Mouse (Mus musculus): ENCODE data around the gene Adcy1. TPM values are rescaled to one million over a fixed set of nuclear protein-coding genes. Genes with fewer than 3 reads are reported as not detected.
"Not testable (repeated sequence)": the region's sequence is repeated elsewhere in the genome, so short reads cannot be mapped to it uniquely, and the experiment has no call there.

The Adcy1 gene
- polyA plus RNA-seq, 1 experiment: 3.7 TPM

GRCm38 (mm10) chr11:7212126-7212798, 149.0 kb downstream of the Adcy1 start:
- no peak for TF ChIP-seq POLR2A (IDR thresholded peaks at IDR 0.05; ENCODE audit: low read depth, low read length)
- no peak for TF ChIP-seq CTCF (conservative IDR thresholded peaks at IDR 0.05; ENCODE audit: insufficient read depth, insufficient read length, low read depth, low read length)
- Histone ChIP-seq H3K4me1 (ENCODE audit: control insufficient read depth, insufficient read depth, low read length) (no peaks in the 10 kb centered on the region), H3K27me3 (replicated peaks; ENCODE audit: control insufficient read depth, insufficient read depth, low read length) (no peaks in the 10 kb centered on the region), H3K4me3 (ENCODE audit: insufficient read depth, low read depth, low read length) (peak overlapping the region; percentile 60), H3K36me3 (ENCODE audit: control insufficient read depth, insufficient read depth, low read length) (no peaks in the 10 kb centered on the region), H3K27ac (ENCODE audit: insufficient read depth, low read depth, low read length) (0 out of 2 replicates have a peak overlapping the region, but pooled peaks have one; percentile 0)
- 19% methylated on average over 17 of the region's 17 CpGs for WGBS
- DNase-seq: no peak

GRCm38 (mm10) chr11:7213161-7213500, 149.8 kb downstream of the Adcy1 start:
- under 1% methylated on average over 19 of the region's 19 CpGs for WGBS
- peak overlapping the region; percentile 60 for H3K4me3 ChIP-seq (ENCODE audit: insufficient read depth, low read depth, low read length)
- H3K27me3 ChIP-seq (replicated peaks; ENCODE audit: control insufficient read depth, insufficient read depth, low read length): no peaks in the 10 kb centered on the region
- TF ChIP-seq CTCF (conservative IDR thresholded peaks at IDR 0.05; ENCODE audit: insufficient read depth, insufficient read length, low read depth, low read length): no peak
- TF ChIP-seq POLR2A (IDR thresholded peaks at IDR 0.05; ENCODE audit: low read depth, low read length): no peak
- H3K27ac ChIP-seq (ENCODE audit: insufficient read depth, low read depth, low read length): no peak overlapping the region
- no peaks in the 10 kb centered on the region for H3K4me1 ChIP-seq (ENCODE audit: control insufficient read depth, insufficient read depth, low read length)
- peak; percentile 16 for DNase-seq
- H3K36me3 ChIP-seq (ENCODE audit: control insufficient read depth, insufficient read depth, low read length): no peaks in the 10 kb centered on the region

- Histone ChIP-seq H3K4me3 (ENCODE audit: insufficient read depth, low read depth, low read length) (peak within 1 kb of the TSS; percentile 60), H3K4me1 (ENCODE audit: control insufficient read depth, insufficient read depth, low read length) (no peaks in the 10 kb centered on the region), H3K36me3 (ENCODE audit: control insufficient read depth, insufficient read depth, low read length) (no peaks in the 10 kb centered on the region), H3K27ac (ENCODE audit: insufficient read depth, low read depth, low read length) (no peak within 1 kb of the TSS; the same call in 1 of the 2 replicates), H3K27me3 (replicated peaks; ENCODE audit: control insufficient read depth, insufficient read depth, low read length) (no peaks in the 10 kb centered on the region)
- peak; percentile 67 for DNase-seq
- under 1% methylated on average over 103 of the region's 104 CpGs for WGBS
- peak; percentile 48 for TF ChIP-seq POLR2A (IDR thresholded peaks at IDR 0.05; ENCODE audit: low read depth, low read length)
- TF ChIP-seq CTCF (conservative IDR thresholded peaks at IDR 0.05; ENCODE audit: insufficient read depth, insufficient read length, low read depth, low read length): no peak
These were observed 150.4 kb downstream of the Adcy1 start, which contains the start of gene Igfbp3 for GRCm38 (mm10) chr11:7213501-7214341. TSS of gene Igfbp3 (minus strand) at chr11:7213923.

- no peak overlapping the region for H3K27ac ChIP-seq (ENCODE audit: insufficient read depth, low read depth, low read length)
- no peaks in the 10 kb centered on the region for H3K4me1 ChIP-seq (ENCODE audit: control insufficient read depth, insufficient read depth, low read length)
- DNase-seq: no peak
- WGBS: 1% methylated on average over 12 of the region's 12 CpGs
- H3K36me3 ChIP-seq (ENCODE audit: control insufficient read depth, insufficient read depth, low read length): no peaks in the 10 kb centered on the region
- H3K27me3 ChIP-seq (replicated peaks; ENCODE audit: control insufficient read depth, insufficient read depth, low read length): no peaks in the 10 kb centered on the region
- TF ChIP-seq CTCF (conservative IDR thresholded peaks at IDR 0.05; ENCODE audit: insufficient read depth, insufficient read length, low read depth, low read length) (no peak), POLR2A (IDR thresholded peaks at IDR 0.05; ENCODE audit: low read depth, low read length) (no peak)
- peak overlapping the region; percentile 60 for H3K4me3 ChIP-seq (ENCODE audit: insufficient read depth, low read depth, low read length)
These were observed 151.0 kb downstream of the Adcy1 start for GRCm38 (mm10) chr11:7214342-7214660.

- peak; percentile 77 for DNase-seq
- no peaks in the 10 kb centered on the region for H3K27me3 ChIP-seq (replicated peaks; ENCODE audit: control insufficient read depth, insufficient read depth, low read length)
- H3K27ac ChIP-seq (ENCODE audit: insufficient read depth, low read depth, low read length): no peak overlapping the region
- H3K36me3 ChIP-seq (ENCODE audit: control insufficient read depth, insufficient read depth, low read length): no peaks in the 10 kb centered on the region
- WGBS: 6% methylated on average over 14 of the region's 14 CpGs
- no peak overlapping the region for H3K4me3 ChIP-seq (ENCODE audit: insufficient read depth, low read depth, low read length)
- H3K4me1 ChIP-seq (ENCODE audit: control insufficient read depth, insufficient read depth, low read length): no peaks in the 10 kb centered on the region
- TF ChIP-seq CTCF (conservative IDR thresholded peaks at IDR 0.05; ENCODE audit: insufficient read depth, insufficient read length, low read depth, low read length) (peak; percentile 49), POLR2A (IDR thresholded peaks at IDR 0.05; ENCODE audit: low read depth, low read length) (no peak)
These were observed 151.5 kb downstream of the Adcy1 start for GRCm38 (mm10) chr11:7214761-7215160.

GRCm38 (mm10) chr11:7215703-7216102, 152.4 kb downstream of the Adcy1 start:
- no peak for TF ChIP-seq POLR2A (IDR thresholded peaks at IDR 0.05; ENCODE audit: low read depth, low read length)
- peak; percentile 58 for TF ChIP-seq CTCF (conservative IDR thresholded peaks at IDR 0.05; ENCODE audit: insufficient read depth, insufficient read length, low read depth, low read length)
- Histone ChIP-seq H3K4me1 (ENCODE audit: control insufficient read depth, insufficient read depth, low read length) (no peaks in the 10 kb centered on the region), H3K27ac (ENCODE audit: insufficient read depth, low read depth, low read length) (no peak overlapping the region), H3K4me3 (ENCODE audit: insufficient read depth, low read depth, low read length) (no peak overlapping the region), H3K27me3 (replicated peaks; ENCODE audit: control insufficient read depth, insufficient read depth, low read length) (no peaks in the 10 kb centered on the region), H3K36me3 (ENCODE audit: control insufficient read depth, insufficient read depth, low read length) (no peaks in the 10 kb centered on the region)
- WGBS: 9% methylated on average over 8 of the region's 8 CpGs
- DNase-seq: peak; percentile 78

GRCm38 (mm10) chr11:7221826-7222225, 158.5 kb downstream of the Adcy1 start:
- 0 out of 2 replicates have a peak, but pooled peaks have one; percentile 5 for TF ChIP-seq CTCF (conservative IDR thresholded peaks at IDR 0.05; ENCODE audit: insufficient read depth, insufficient read length, low read depth, low read length)
- not testable (repeated sequence) for H3K4me3 ChIP-seq (ENCODE audit: insufficient read depth, low read depth, low read length); H3K4me1 ChIP-seq (ENCODE audit: control insufficient read depth, insufficient read depth, low read length); H3K27me3 ChIP-seq (replicated peaks; ENCODE audit: control insufficient read depth, insufficient read depth, low read length); H3K27ac ChIP-seq (ENCODE audit: insufficient read depth, low read depth, low read length); DNase-seq; H3K36me3 ChIP-seq (ENCODE audit: control insufficient read depth, insufficient read depth, low read length)
- 81% methylated on average over 8 of the region's 8 CpGs for WGBS
